Mouse (Mus musculus): Measurements from ENCODE around the gene Vps13d. TPM values are rescaled to one million over a fixed set of nuclear protein-coding genes. Genes with fewer than 3 reads are reported as not detected.

The Vps13d gene
- total RNA-seq, 2 experiments from 2014 or later, result 61.5 to 64.3 TPM

GRCm38 (mm10) chr4:145101823-145102718 is 92.7 kb downstream of the Vps13d start:
- intact Hi-C loops (cut with DNase I), result no loop called here
- DNase-seq (ENCODE audit: low spot score), result no peak

- no peak for DNase-seq (ENCODE audit: low spot score)
- intact Hi-C loops (cut with DNase I), result no loop called here
Observed at GRCm38 (mm10) chr4:145099853-145100252, 95.0 kb downstream of the Vps13d start.

GRCm38 (mm10) chr4:145099344-145099743 is 95.5 kb downstream of the Vps13d start:
- no peak for DNase-seq (ENCODE audit: low spot score)
- intact Hi-C loops (cut with DNase I), result no loop called here

GRCm38 (mm10) chr4:145097974-145098373 is 96.8 kb downstream of the Vps13d start:
- no peak for DNase-seq (ENCODE audit: low spot score)
- intact Hi-C loops (cut with DNase I), result no loop called here

- intact Hi-C loops (cut with DNase I), result no loop called here
- no peak for DNase-seq (ENCODE audit: low spot score)
Observed at GRCm38 (mm10) chr4:145096481-145097039, 98.2 kb downstream of the Vps13d start.

- intact Hi-C loops (cut with DNase I), result loop anchor here (5.0 kb wide), 1 partner anchor 41 kb away; no protein-coding TSS in a partner anchor
- no peak for DNase-seq (ENCODE audit: low spot score)
Observed at GRCm38 (mm10) chr4:145086509-145086908, 108.3 kb downstream of the Vps13d start.

- DNase-seq (ENCODE audit: low spot score), result no peak
- intact Hi-C loops (cut with DNase I), result no loop called here
Observed at GRCm38 (mm10) chr4:145079324-145079723, 115.5 kb downstream of the Vps13d start.

GRCm38 (mm10) chr4:145074276-145074675 is 120.5 kb downstream of the Vps13d start:
- DNase-seq (ENCODE audit: low spot score), result no peak
- intact Hi-C loops (cut with DNase I), result no loop called here

- DNase-seq (ENCODE audit: low spot score), result no peak
- intact Hi-C loops (cut with DNase I), result no loop called here
Observed at GRCm38 (mm10) chr4:145073728-145074127, 121.1 kb downstream of the Vps13d start.

GRCm38 (mm10) chr4:145071942-145072341 is 122.9 kb downstream of the Vps13d start:
- intact Hi-C loops (cut with DNase I), result no loop called here
- DNase-seq (ENCODE audit: low spot score), result no peak

GRCm38 (mm10) chr4:145067019-145067680 is 127.7 kb downstream of the Vps13d start:
- DNase-seq (ENCODE audit: low spot score), result no peak
- intact Hi-C loops (cut with DNase I), result no loop called here

GRCm38 (mm10) chr4:145066336-145067018 is 128.3 kb downstream of the Vps13d start:
- no peak for DNase-seq (ENCODE audit: low spot score)
- intact Hi-C loops (cut with DNase I), result no loop called here

GRCm38 (mm10) chr4:145058749-145059442 is 135.9 kb downstream of the Vps13d start:
- intact Hi-C loops (cut with DNase I), result loop anchor here (10.0 kb wide), 1 partner anchor 294 kb away; no protein-coding TSS in a partner anchor

GRCm38 (mm10) chr4:145056346-145056745 is 138.5 kb downstream of the Vps13d start:
- intact Hi-C loops (cut with DNase I), result loop anchor here (10.0 kb wide), 1 partner anchor 292 kb away; no protein-coding TSS in a partner anchor
- DNase-seq (ENCODE audit: low spot score), result no peak

More at GRCm38 (mm10) chr4:145058749-145059442, 135.9 kb downstream of the Vps13d start:
- DNase-seq (ENCODE audit: low spot score), result no peak

GRCm38 (mm10) chr4:145055792-145056191 is 139.0 kb downstream of the Vps13d start:
- DNase-seq (ENCODE audit: low spot score), result no peak
- intact Hi-C loops (cut with DNase I), result loop anchor here (10.0 kb wide), 1 partner anchor 291 kb away; no protein-coding TSS in a partner anchor

- intact Hi-C loops (cut with DNase I), result loop anchor here (5.0 to 10.0 kb wide), 2 partner anchors 38 to 290 kb away; no protein-coding TSS in a partner anchor
- DNase-seq (ENCODE audit: low spot score), result no peak
Observed at GRCm38 (mm10) chr4:145054369-145054768, 140.4 kb downstream of the Vps13d start.

- intact Hi-C loops (cut with DNase I), result loop anchor here (5.0 to 10.0 kb wide), 2 partner anchors 40 to 288 kb away; no protein-coding TSS in a partner anchor
- DNase-seq (ENCODE audit: low spot score), result no peak
Observed at GRCm38 (mm10) chr4:145052697-145053096, 142.1 kb downstream of the Vps13d start.

GRCm38 (mm10) chr4:145052282-145052681 is 142.5 kb downstream of the Vps13d start:
- no peak for DNase-seq (ENCODE audit: low spot score)
- intact Hi-C loops (cut with DNase I), result loop anchor here (5.0 to 10.0 kb wide), 2 partner anchors 40 to 287 kb away; no protein-coding TSS in a partner anchor
